Mouse (Mus musculus): ENCODE results near the gene Slc29a4.

DNA sequence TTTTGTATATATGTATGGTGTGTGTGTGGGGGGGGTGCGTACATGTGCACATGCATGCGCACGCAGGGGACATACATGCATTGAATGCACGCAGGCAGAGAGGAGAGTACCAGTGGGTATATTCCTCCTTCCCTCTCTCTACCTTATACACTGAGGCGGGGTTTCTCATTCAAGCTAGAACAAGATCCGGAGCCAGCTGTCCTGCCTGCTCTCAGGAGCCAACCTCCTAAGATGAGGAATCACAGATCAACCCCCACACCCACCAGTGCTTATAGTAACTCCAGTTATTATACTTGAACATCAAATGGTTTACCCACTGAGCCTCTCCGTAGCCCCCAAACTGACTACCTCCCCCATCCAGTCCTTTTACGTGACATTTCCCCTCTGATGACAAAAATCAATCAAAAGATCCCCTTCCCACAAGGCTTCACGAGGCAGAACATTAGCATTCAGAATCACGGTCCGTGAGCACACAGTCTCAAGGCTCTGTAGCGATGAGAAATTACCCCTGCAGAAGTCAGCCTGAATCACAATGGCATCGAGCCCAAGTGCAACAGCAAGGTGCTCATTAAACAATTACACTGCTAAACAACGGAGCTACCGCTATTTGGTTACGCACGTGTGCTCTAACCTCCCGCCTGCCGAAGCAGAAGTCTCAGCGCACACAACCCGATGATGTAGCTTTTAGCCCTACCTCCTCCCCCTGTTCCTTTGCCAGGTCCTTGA is 69.9 kb downstream of the Slc29a4 start:
- TF ChIP-seq CTCF (IDR thresholded peaks at IDR 0.05; ENCODE audit: low read depth) (no peak), EP300 (IDR thresholded peaks at IDR 0.05; ENCODE audit: low read depth) (no peak)

All from liver, postnatal 0 days (tissue).